Mouse (Mus musculus) liver, embryonic 13.5 days (tissue): ENCODE results near the gene Mospd1. TPM values are rescaled to one million over a fixed set of nuclear protein-coding genes. Genes with fewer than 3 reads are reported as not detected.
A peak's percentile ranks its signal among the peaks of the same experiment; 100 is the strongest.

ENCODE experiments used
- ATAC-seq: fragments of 200-750 bp; cut with Nextera tagmentation; 2 replicates; pipeline ENCODE4 v1.8.0; 2017; ENCODE audit warnings: low read depth, mild to moderate bottlenecking, moderate number of reproducible peaks, moderate library complexity
- DNase-seq: peaks from one replicate; pipeline ENCODE4 v3.0.0; 2022
- H3K27ac ChIP-seq: fragments of 300-500 bp; sonication (generic); 2 replicates; pipeline ENCODE4 v1.5.1; 2015; ENCODE audit warnings: moderate library complexity, mild to moderate bottlenecking, inconsistent platforms
- H3K27me3 ChIP-seq: fragments of 300-500 bp; sonication (generic); 2 replicates; pipeline ENCODE4 v1.6.1; 2015; ENCODE audit warnings: mild to moderate bottlenecking, inconsistent platforms
- H3K36me3 ChIP-seq: fragments of 300-500 bp; sonication (generic); 2 replicates; pipeline ENCODE4 v1.6.1; 2015; ENCODE audit warnings: mild to moderate bottlenecking, inconsistent platforms
- H3K4me1 ChIP-seq: fragments of 300-500 bp; sonication (generic); replicated peaks from 2 replicates; pipeline ENCODE4 v1.6.1; 2015; ENCODE audit warnings: inconsistent platforms
- H3K4me2 ChIP-seq: fragments of 300-500 bp; sonication (generic); 2 replicates; pipeline ENCODE4 v1.6.1; 2015; ENCODE audit warnings: inconsistent platforms, mild to moderate bottlenecking, moderate library complexity
- H3K4me3 ChIP-seq: fragments of 300-500 bp; sonication (generic); replicated peaks from 2 replicates; pipeline ENCODE4 v1.5.1; 2015; ENCODE audit warnings: mild to moderate bottlenecking, inconsistent platforms
- H3K9ac ChIP-seq: fragments of 300-500 bp; sonication (generic); 2 replicates; pipeline ENCODE4 v1.6.1; 2015; ENCODE audit warnings: mild to moderate bottlenecking, inconsistent platforms
- H3K9me3 ChIP-seq: fragments of 300-500 bp; sonication (generic); replicated peaks from 2 replicates; pipeline ENCODE4 v1.6.1; 2016; ENCODE audit warnings: inconsistent platforms
- WGBS: fragments of 180-500 bp; shearing (Covaris S2); methylation state at CpG from one replicate; pipeline ENCODE4 v1.1.7; 2015; ENCODE audit not compliant: insufficient replicate concordance; 5-methylcytosine and 5-hydroxymethylcytosine counted together
- polyA plus RNA-seq: library from polyadenylated mRNA; unstranded; fragments of >200 nt; fragmentation: Nextera tagmentation; extraction: Ambion mirVana; gene quantifications from 2 replicates; pipeline ENCODE4 v1.2.1, GENCODE M21; 2015

The Mospd1 gene
- polyA plus RNA-seq = 38.5 and 48.3 TPM in 2 replicates

DNA sequence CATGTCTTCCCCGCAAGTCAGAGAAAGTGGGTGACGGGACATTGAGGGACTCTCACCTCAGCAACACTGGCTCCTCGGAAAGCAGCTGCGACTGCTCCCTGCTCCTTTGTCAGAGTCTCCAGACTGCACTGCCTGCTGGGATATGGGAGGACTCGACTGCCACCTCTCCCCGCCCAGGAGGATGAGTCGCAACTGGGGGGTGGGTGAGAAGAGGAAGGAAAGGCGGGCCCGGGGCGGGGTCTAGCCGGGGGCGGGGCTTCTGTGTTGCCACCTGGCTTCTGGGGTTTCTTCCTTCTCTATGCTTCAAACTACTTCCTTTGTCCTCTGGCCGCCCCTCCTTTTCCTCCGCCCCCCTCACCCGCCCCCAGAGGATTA is at the start of gene Mospd1:
Mospd1 (minus strand) TSS at position 137 of the 375 bp plus-strand sequence.
- Histone ChIP-seq H3K9me3 (no peaks in the 10 kb centered on the region), H3K4me3 (peak within 1 kb of the TSS; percentile 78), H3K4me2 (peak within 1 kb of the TSS; percentile 66), H3K27me3 (no peaks in the 10 kb centered on the region), H3K27ac (peak within 1 kb of the TSS; percentile 91), H3K4me1 (peaks cover 29% of the 10 kb centered on the region), H3K9ac (peak within 1 kb of the TSS; percentile 88), H3K36me3 (no peaks in the 10 kb centered on the region)
- ATAC-seq (peak; percentile 88), DNase-seq (peak; percentile 86)
- WGBS = 7% methylated on average over 9 of the region's 15 CpGs

DNA sequence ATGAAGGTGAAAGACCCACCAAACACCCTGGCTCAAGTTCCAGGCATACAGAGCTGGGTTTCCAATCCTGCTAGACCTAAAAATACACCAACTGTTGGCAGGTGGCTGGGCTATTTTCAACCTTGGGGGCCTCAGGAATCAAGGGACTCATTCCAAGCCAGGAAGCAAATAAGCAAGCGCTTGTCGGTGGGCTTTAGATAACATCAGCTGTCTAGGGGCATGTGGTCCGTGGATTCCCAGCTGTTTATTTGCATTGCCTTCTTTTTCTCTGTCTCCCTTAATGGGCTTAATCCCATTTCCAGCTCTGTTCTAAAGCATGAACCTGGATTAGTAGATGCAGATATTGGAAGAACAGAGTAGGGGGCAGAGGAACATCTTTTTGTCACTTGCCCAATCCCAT is 16.1 kb upstream of the Mospd1 start:
- H3K4me2 ChIP-seq = no peak overlapping the region
- H3K9me3 ChIP-seq = no peaks in the 10 kb centered on the region
- no peak overlapping the region for H3K9ac ChIP-seq
- no peak overlapping the region for H3K27ac ChIP-seq
- H3K4me1 ChIP-seq = no peaks in the 10 kb centered on the region
- WGBS = 40% methylated on average over 3 of the region's 3 CpGs
- H3K27me3 ChIP-seq = no peaks in the 10 kb centered on the region
- no peaks in the 10 kb centered on the region for H3K36me3 ChIP-seq
- DNase-seq (no peak), ATAC-seq (no peak)
- no peak overlapping the region for H3K4me3 ChIP-seq

- no peak for DNase-seq
- WGBS = 18% methylated on average over 3 of the region's 3 CpGs
- no peak for ATAC-seq
- no peak overlapping the region for H3K4me2 ChIP-seq
- H3K27me3 ChIP-seq = no peaks in the 10 kb centered on the region
- H3K4me1 ChIP-seq = no peaks in the 10 kb centered on the region
- H3K4me3 ChIP-seq = no peak overlapping the region
- H3K9ac ChIP-seq = no peak overlapping the region
- H3K27ac ChIP-seq = no peak overlapping the region
- no peaks in the 10 kb centered on the region for H3K9me3 ChIP-seq
- H3K36me3 ChIP-seq = no peaks in the 10 kb centered on the region
These were observed 12.8 kb upstream of the Mospd1 start for GRCm38 (mm10) chrX:53383122-53383521.

GRCm38 (mm10) chrX:53369534-53370365 is 552 bp downstream of the Mospd1 start:
- DNase-seq (peak; percentile 75), ATAC-seq (peak; percentile 94)
- no peaks in the 10 kb centered on the region for H3K9me3 ChIP-seq
- H3K27me3 ChIP-seq = no peaks in the 10 kb centered on the region
- H3K4me1 ChIP-seq = peaks cover 33% of the 10 kb centered on the region
- WGBS = 20% methylated on average over 25 of the region's 25 CpGs
- H3K36me3 ChIP-seq = no peaks in the 10 kb centered on the region
- peak overlapping the region; percentile 88 for H3K9ac ChIP-seq
- H3K4me3 ChIP-seq = peak overlapping the region; percentile 78
- H3K27ac ChIP-seq = peak overlapping the region; percentile 91
- H3K4me2 ChIP-seq = peak overlapping the region; percentile 66

DNA sequence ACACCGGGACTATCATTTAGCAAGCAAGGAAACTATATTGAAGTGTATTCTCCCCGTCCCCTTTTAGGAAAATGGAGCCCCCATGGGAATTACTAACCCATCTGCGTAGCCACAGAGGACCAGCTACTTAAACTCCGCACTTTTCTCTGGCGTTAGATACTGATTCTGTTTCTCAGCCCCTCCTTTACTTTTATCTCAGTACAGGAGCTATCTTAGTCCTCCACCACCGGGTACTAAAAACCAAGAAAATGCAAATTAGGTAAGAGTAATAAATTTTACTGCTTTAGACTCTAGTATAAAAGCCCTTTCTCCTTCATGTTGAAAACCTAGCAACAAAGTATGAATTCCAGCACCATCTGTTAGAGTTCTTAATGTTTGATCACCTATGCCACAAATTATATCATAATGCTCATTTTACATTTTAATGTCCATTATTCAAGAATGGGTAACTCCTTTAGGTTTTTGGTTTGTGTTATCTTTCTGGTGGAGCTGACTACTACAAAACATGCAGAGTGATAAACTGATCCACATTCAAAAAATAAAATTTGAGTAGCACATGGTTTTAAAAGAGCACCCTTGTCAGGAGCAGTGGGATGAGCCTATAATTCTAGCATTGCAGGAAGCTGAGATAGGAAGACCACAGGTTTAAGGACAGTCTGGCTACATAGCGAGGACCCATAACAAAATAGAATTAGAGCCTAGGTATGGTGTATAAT is 5.5 kb downstream of the Mospd1 start:
- DNase-seq (no peak), ATAC-seq (peak; percentile 56)
- Histone ChIP-seq H3K27ac (peak overlapping the region; percentile 80), H3K4me2 (peak overlapping the region; percentile 59), H3K36me3 (0 out of 2 replicates have a peak, but pooled peaks cover 3% of the 10 kb centered on the region), H3K27me3 (no peaks in the 10 kb centered on the region), H3K9ac (peak overlapping the region; percentile 26; the same call in 1 of the 2 replicates), H3K4me3 (peak overlapping the region; percentile 29), H3K4me1 (peaks cover 53% of the 10 kb centered on the region), H3K9me3 (no peaks in the 10 kb centered on the region)
- 37% methylated on average over 7 of the region's 7 CpGs for WGBS

DNA sequence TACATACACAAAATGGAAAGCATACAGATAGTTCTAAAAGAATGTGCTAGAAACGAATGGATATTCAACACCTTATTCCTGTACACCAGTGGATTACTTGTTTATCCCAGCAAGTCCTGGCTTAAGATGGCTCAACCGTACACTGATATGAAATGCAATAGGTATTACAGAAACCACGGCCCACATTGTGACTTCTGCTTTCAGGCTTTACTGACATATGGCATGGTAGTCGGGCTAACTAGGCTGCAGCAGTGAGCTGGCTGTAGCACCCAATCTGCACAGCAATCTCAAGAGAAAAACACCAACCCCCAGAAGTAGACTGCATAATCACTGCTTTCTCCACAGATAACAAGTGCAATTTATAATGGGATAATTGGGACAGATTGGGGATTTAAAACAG is 21.9 kb downstream of the Mospd1 start:
- Histone ChIP-seq H3K4me2 (no peak overlapping the region), H3K27ac (no peak overlapping the region), H3K9ac (no peak overlapping the region), H3K9me3 (no peaks in the 10 kb centered on the region), H3K36me3 (peaks cover 52% of the 10 kb centered on the region), H3K4me3 (no peak overlapping the region), H3K27me3 (no peaks in the 10 kb centered on the region), H3K4me1 (no peaks in the 10 kb centered on the region)
- ATAC-seq (no peak), DNase-seq (no peak)
- WGBS = 64% methylated on average over 4 of the region's 4 CpGs

DNA sequence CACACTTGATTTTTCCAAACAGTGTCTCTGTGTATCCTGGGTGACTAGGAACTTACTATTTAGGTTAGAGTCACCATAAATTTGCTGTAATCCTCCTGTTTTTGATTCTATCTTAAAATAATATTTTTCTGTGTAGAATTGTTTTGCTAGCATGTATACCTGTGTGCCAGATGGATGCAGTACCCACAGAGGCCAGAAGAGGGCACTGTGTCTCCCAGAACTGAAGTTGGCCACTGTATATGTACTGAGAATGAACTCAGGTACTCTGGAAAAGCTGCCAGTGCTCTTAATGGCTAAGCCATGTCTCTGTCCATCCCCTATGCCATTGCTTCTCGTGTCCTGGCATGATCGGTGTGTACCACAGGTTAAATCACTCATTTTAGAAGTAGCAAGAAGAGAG is 28.8 kb downstream of the Mospd1 start:
- H3K4me1 ChIP-seq = no peaks in the 10 kb centered on the region
- H3K4me3 ChIP-seq = no peak overlapping the region
- ATAC-seq = no peak
- no peak overlapping the region for H3K4me2 ChIP-seq
- H3K9me3 ChIP-seq = no peaks in the 10 kb centered on the region
- 44% methylated on average over 2 of the region's 2 CpGs for WGBS
- peaks cover 5% of the 10 kb centered on the region; the same call in 1 of the 2 replicates for H3K36me3 ChIP-seq
- H3K27me3 ChIP-seq = no peaks in the 10 kb centered on the region
- no peak overlapping the region for H3K9ac ChIP-seq
- no peak overlapping the region for H3K27ac ChIP-seq
- DNase-seq = peak; percentile 27

GRCm38 (mm10) chrX:53337355-53337754 is 32.9 kb downstream of the Mospd1 start:
- no peak overlapping the region for H3K27ac ChIP-seq
- ATAC-seq (no peak), DNase-seq (no peak)
- H3K4me1 ChIP-seq = no peaks in the 10 kb centered on the region
- no peak overlapping the region for H3K9ac ChIP-seq
- no peaks in the 10 kb centered on the region for H3K9me3 ChIP-seq
- no peaks in the 10 kb centered on the region for H3K36me3 ChIP-seq
- no peak overlapping the region for H3K4me3 ChIP-seq
- no peaks in the 10 kb centered on the region for H3K27me3 ChIP-seq
- no peak overlapping the region for H3K4me2 ChIP-seq

DNA sequence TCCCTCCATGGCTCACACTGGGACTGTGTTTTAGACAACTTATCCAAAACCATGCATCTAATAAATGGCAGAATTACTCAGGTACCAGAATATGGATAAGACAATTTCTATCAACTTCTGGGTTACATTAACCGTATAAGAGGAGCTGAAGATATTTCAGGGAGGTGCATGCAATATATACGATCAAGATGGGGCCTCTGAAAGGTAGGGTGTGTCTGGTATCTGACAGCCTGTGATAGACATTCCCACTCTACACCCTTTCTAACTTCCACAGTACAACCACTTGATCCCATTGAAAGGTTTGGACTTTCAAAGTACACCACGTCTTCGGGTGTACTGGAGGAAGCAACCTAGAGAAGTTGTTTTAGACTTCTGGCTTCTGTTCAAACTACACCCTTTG is 39.9 kb downstream of the Mospd1 start:
- ATAC-seq = peak; percentile 80
- Histone ChIP-seq H3K4me3 (no peak overlapping the region), H3K27ac (no peak overlapping the region), H3K9me3 (no peaks in the 10 kb centered on the region), H3K4me2 (0 out of 2 replicates have a peak overlapping the region, but pooled peaks have one; percentile 4), H3K4me1 (peaks cover 3% of the 10 kb centered on the region; the same call in 1 of the 2 replicates), H3K9ac (no peak overlapping the region), H3K27me3 (no peaks in the 10 kb centered on the region), H3K36me3 (no peaks in the 10 kb centered on the region)
- DNase-seq = no peak
- 61% methylated on average over 4 of the region's 4 CpGs for WGBS

GRCm38 (mm10) chrX:53321111-53321510 is 49.2 kb downstream of the Mospd1 start:
- whole genome bisulfite sequencing = 53% methylated on average over 4 of the region's 4 CpGs
- H3K9ac ChIP-seq = no peak overlapping the region
- no peaks in the 10 kb centered on the region for H3K9me3 ChIP-seq
- no peak overlapping the region for H3K4me2 ChIP-seq
- H3K4me1 ChIP-seq = no peaks in the 10 kb centered on the region
- no peak for DNase-seq
- H3K27ac ChIP-seq = no peak overlapping the region
- H3K36me3 ChIP-seq = no peaks in the 10 kb centered on the region
- no peaks in the 10 kb centered on the region for H3K27me3 ChIP-seq
- no peak overlapping the region for H3K4me3 ChIP-seq
- no peak for ATAC-seq

- no peak for ATAC-seq
- H3K36me3 ChIP-seq = no peaks in the 10 kb centered on the region
- H3K9ac ChIP-seq = no peak overlapping the region
- H3K4me3 ChIP-seq = no peak overlapping the region
- no peak overlapping the region for H3K4me2 ChIP-seq
- WGBS = 19% methylated on average over 2 of the region's 2 CpGs
- H3K27ac ChIP-seq = no peak overlapping the region
- no peak for DNase-seq
- H3K9me3 ChIP-seq = no peaks in the 10 kb centered on the region
- H3K27me3 ChIP-seq = no peaks in the 10 kb centered on the region
- no peaks in the 10 kb centered on the region for H3K4me1 ChIP-seq
These were observed 49.7 kb downstream of the Mospd1 start for GRCm38 (mm10) chrX:53320564-53320963.
